Mouse (Mus musculus) stomach, postnatal 0 days (tissue): ENCODE data around the gene Nrp1.

Experiments
- CTCF ChIP-seq: IDR thresholded peaks from 2 replicates; pipeline ENCODE4 v1.5.1; 2016; ENCODE audit warnings: antibody characterized with exemption, low read depth, mild to moderate bottlenecking, moderate library complexity
- EP300 ChIP-seq: optimal IDR thresholded peaks from 2 replicates; pipeline ENCODE3; 2016; ENCODE audit warnings: antibody characterized with exemption

DNA sequence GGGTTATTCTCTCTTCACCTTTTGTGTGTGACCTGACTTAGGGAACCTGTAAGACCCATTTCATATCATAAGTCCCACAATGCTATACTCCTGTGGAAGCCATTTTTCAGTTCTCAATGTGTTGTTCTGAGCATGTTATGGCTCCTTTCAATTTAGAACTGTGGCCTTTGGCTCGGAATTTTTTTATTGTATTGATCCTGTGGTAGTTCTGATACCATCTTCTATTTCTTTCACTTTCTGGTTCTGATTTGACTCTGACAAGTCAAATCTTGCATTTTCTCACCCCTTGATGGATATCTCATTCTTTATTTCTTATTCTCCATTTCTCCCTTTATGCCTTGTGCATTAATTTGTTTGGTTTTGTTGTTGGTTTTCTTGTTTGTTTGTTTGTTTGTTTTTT lies 167.5 kb downstream of the Nrp1 start:
- TF ChIP-seq CTCF: no peak
- no peak for TF ChIP-seq EP300
